Comparison of ENCODE assay signal across 8 mouse cellular contexts in genomic region chr14:54463959-54464292, GRCm38 (mm10). TPM values are rescaled to one million over a fixed set of nuclear protein-coding genes. Genes with fewer than 3 reads are reported as not detected.
DNase-seq lines count a peak whose midpoint lies in the region; ATAC-seq lines count a peak whose summit lies in the region.

Lrp10 (plus strand) TSS chr14:54464137.

- H3K27me3 ChIP-seq in intestine, embryonic 16.5 days (replicated peaks; ENCODE audit: control insufficient read depth, insufficient read depth, low read length): no peaks in the 10 kb centered on the region

- peak within 1 kb of the TSS; percentile 87 for H3K4me3 ChIP-seq in intestine, embryonic 16.5 days (ENCODE audit: low read length)

- intact Hi-C loops in left cerebral cortex, postnatal 25 days (cut with DNase I): loop anchor here (2.0 kb wide), 2 partner anchors 15 to 29 kb away; no protein-coding TSS in a partner anchor

- peaks cover 14% of the 10 kb centered on the region for H3K36me3 ChIP-seq in intestine, embryonic 16.5 days (ENCODE audit: control insufficient read depth, insufficient read depth, low read length)

- H3K9me3 ChIP-seq in intestine, embryonic 16.5 days (ENCODE audit: control insufficient read depth, low read length): no peaks in the 10 kb centered on the region

- ATAC-seq in intestine, embryonic 16.5 days: peak; percentile 91

- DNase-seq in adrenal gland, adult 2 months: peak; percentile 95
- peak; percentile 76 for DNase-seq in embryo, embryonic 11.5 days (ENCODE audit: low read depth, low spot score)
- peak; percentile 84 to 88 for DNase-seq in gastrocnemius, postnatal 4 days (ENCODE audit: low spot score in 2 of 2)
- DNase-seq in left cerebral cortex, postnatal 25 days (ENCODE audit: low spot score in 2 of 2): peak; percentile 82 to 85
- peak; percentile 88 for DNase-seq in mesoderm, embryonic 11.5 days (ENCODE audit: low read depth, low spot score)
- peak; percentile 87 for DNase-seq in right cerebral cortex, postnatal 25 days
- peak; percentile 84 to 91 for DNase-seq in urinary bladder, postnatal 4 days (ENCODE audit: low spot score in 2 of 2)

- peak within 1 kb of the TSS; percentile 82 for H3K9ac ChIP-seq in intestine, embryonic 16.5 days (ENCODE audit: low read depth, low read length)

- peaks cover 10% of the 10 kb centered on the region; the same call in 1 of the 2 replicates for H3K4me1 ChIP-seq in intestine, embryonic 16.5 days (ENCODE audit: control insufficient read depth, insufficient read depth, low read length)

- peak within 1 kb of the TSS; percentile 86 for H3K27ac ChIP-seq in intestine, embryonic 16.5 days (ENCODE audit: low read length)

- H3K4me2 ChIP-seq in intestine, embryonic 16.5 days (ENCODE audit: low read depth, low read length): peak within 1 kb of the TSS; percentile 74

- 0% methylated on average over 35 of the region's 35 CpGs for WGBS in intestine, embryonic 16.5 days

RNA-seq across cellular contexts. Expression of gene Lrp10, which starts in this region (rescaled TPM):
- 100 to 1,000 TPM; 116 to 139 TPM for total RNA-seq in adrenal gland, adult 2 months (2021)
- polyA plus RNA-seq in adrenal gland, adult 2 months (2012; rRNA removed): 262 and 276 TPM in 2 replicates
- total RNA-seq in gastrocnemius, postnatal 4 days (2021): 10 to 100 TPM; 39.0 to 42.9 TPM
- 53.4 and 65.3 TPM in 2 replicates for polyA plus RNA-seq in intestine, embryonic 16.5 days (2015; fragmentation: Nextera tagmentation; extraction: Ambion mirVana)
- total RNA-seq in left cerebral cortex, postnatal 25 days (2021): 10 to 100 TPM; 20.6 to 26.9 TPM

Comparison
In these comparisons a context has a peak if more than half of its experiments do, and no peak if none do; other contexts are left out.
1. Peak in every context shown above with its lines: DNase-seq, ATAC-seq, H3K4me3 ChIP-seq and H3K27ac ChIP-seq.